Mouse (Mus musculus) cortical plate, adult 2 months (tissue): ENCODE results near the gene Prickle2. TPM values are rescaled to one million over a fixed set of nuclear protein-coding genes. Genes with fewer than 3 reads are reported as not detected.
A peak's percentile ranks its signal among the peaks of the same experiment; 100 is the strongest.

Experiments
- H3K27ac ChIP-seq: fragments of 200-500 bp; 2 replicates; pipeline ENCODE4 v1.5.1; 2012; ENCODE audit warnings: low read length, control low read depth, inconsistent platforms; ENCODE audit not compliant: insufficient read depth
- H3K4me1 ChIP-seq: fragments of 200-500 bp; 2 replicates; pipeline ENCODE4 v1.6.1; 2011; ENCODE audit warnings: low read length; ENCODE audit not compliant: control insufficient read depth, insufficient read depth
- H3K4me3 ChIP-seq: fragments of 200-500 bp; 2 replicates; pipeline ENCODE4 v1.5.1; 2011; ENCODE audit warnings: mild to moderate bottlenecking, low read length, control low read depth; ENCODE audit not compliant: insufficient read depth
- CTCF ChIP-seq: fragments of 200-500 bp; IDR thresholded peaks from 2 replicates; pipeline ENCODE4 v1.5.1; 2011; ENCODE audit warnings: mild to moderate bottlenecking, control low read depth, low read length; ENCODE audit not compliant: insufficient read depth; ENCODE audit errors: extremely low read depth
- POLR2A ChIP-seq: fragments of 200-500 bp; IDR thresholded peaks from 2 replicates; pipeline ENCODE4 v1.6.1; 2011; ENCODE audit warnings: mild to moderate bottlenecking, low read length, control low read depth; ENCODE audit not compliant: insufficient read depth; ENCODE audit errors: extremely low read depth
- polyA plus RNA-seq: library from polyadenylated mRNA; depleted of rRNA; stranded (reverse); fragments of >200 nt; gene quantifications from 2 replicates; pipeline ENCODE4 v1.2.3, GENCODE M21; 2012

Gene Prickle2
- polyA plus RNA-seq, 1 experiment: 58.6 TPM

GRCm38 (mm10) chr6:92715806-92716205 lies 9.9 kb upstream of the Prickle2 start:
- no peak for TF ChIP-seq CTCF
- no peak for TF ChIP-seq POLR2A
- no peak overlapping the region for H3K4me3 ChIP-seq
- no peak overlapping the region for H3K27ac ChIP-seq
- no peaks in the 10 kb centered on the region for H3K4me1 ChIP-seq

- TF ChIP-seq CTCF (no peak), POLR2A (no peak)
- no peak overlapping the region for H3K27ac ChIP-seq
- no peak overlapping the region for H3K4me3 ChIP-seq
- H3K4me1 ChIP-seq: no peaks in the 10 kb centered on the region
Measured at GRCm38 (mm10) chr6:92714748-92715147, 8.8 kb upstream of the Prickle2 start.

- Histone ChIP-seq H3K4me1 (no peaks in the 10 kb centered on the region), H3K4me3 (no peak overlapping the region)
- no peak for TF ChIP-seq POLR2A
- TF ChIP-seq CTCF: peak; percentile 31; the same call in 1 of the 2 replicates
Measured at GRCm38 (mm10) chr6:92708137-92708536, 2.2 kb upstream of the Prickle2 start.

GRCm38 (mm10) chr6:92705353-92706144 lies 406 bp downstream of the Prickle2 start:
- Histone ChIP-seq H3K4me1 (peaks cover 3% of the 10 kb centered on the region; the same call in 1 of the 2 replicates), H3K27ac (no peak overlapping the region), H3K4me3 (peak overlapping the region; percentile 61)
- TF ChIP-seq POLR2A (no peak), CTCF (no peak)

More at GRCm38 (mm10) chr6:92708137-92708536, 2.2 kb upstream of the Prickle2 start:
- no peak overlapping the region for H3K27ac ChIP-seq

- TF ChIP-seq POLR2A: no peak
- no peak for TF ChIP-seq CTCF
- no peak overlapping the region for H3K27ac ChIP-seq
- H3K4me3 ChIP-seq: peak overlapping the region; percentile 61
- peaks cover 4% of the 10 kb centered on the region; the same call in 1 of the 2 replicates for H3K4me1 ChIP-seq
Measured at GRCm38 (mm10) chr6:92704810-92705209, 1.1 kb downstream of the Prickle2 start.

- no peak overlapping the region for H3K27ac ChIP-seq
- no peak overlapping the region for H3K4me3 ChIP-seq
- no peak for TF ChIP-seq POLR2A
- TF ChIP-seq CTCF: no peak
- peaks cover 8% of the 10 kb centered on the region; the same call in 1 of the 2 replicates for H3K4me1 ChIP-seq
Measured at GRCm38 (mm10) chr6:92699491-92700209, 6.3 kb downstream of the Prickle2 start.

- no peak for TF ChIP-seq CTCF
- no peak for TF ChIP-seq POLR2A
- Histone ChIP-seq H3K4me3 (no peak overlapping the region), H3K27ac (no peak overlapping the region), H3K4me1 (peaks cover 6% of the 10 kb centered on the region; the same call in 1 of the 2 replicates)
Measured at GRCm38 (mm10) chr6:92697807-92698206, 8.1 kb downstream of the Prickle2 start.

- Histone ChIP-seq H3K27ac (no peak overlapping the region), H3K4me1 (peaks cover 2% of the 10 kb centered on the region; the same call in 1 of the 2 replicates), H3K4me3 (no peak overlapping the region)
- TF ChIP-seq CTCF (no peak), POLR2A (no peak)
Measured at GRCm38 (mm10) chr6:92687317-92687716, 18.6 kb downstream of the Prickle2 start.

GRCm38 (mm10) chr6:92674394-92674925 lies 31.5 kb downstream of the Prickle2 start:
- H3K4me3 ChIP-seq: no peak overlapping the region
- no peak for TF ChIP-seq POLR2A
- TF ChIP-seq CTCF: no peak
- H3K4me1 ChIP-seq: peaks cover 11% of the 10 kb centered on the region
- no peak overlapping the region for H3K27ac ChIP-seq
